Mouse (Mus musculus): Measurements from ENCODE around the gene Ano4.

- TF ChIP-seq CTCF (IDR thresholded peaks at IDR 0.05; ENCODE audit: low read depth, low read length) (no peak), GATA1 (IDR thresholded peaks at IDR 0.05; ENCODE audit: borderline replicate concordance, low read length) (no peak), GATA2 (IDR thresholded peaks at IDR 0.05; ENCODE audit: borderline replicate concordance, low read depth, low read length) (no peak), TAL1 (conservative IDR thresholded peaks at IDR 0.05; ENCODE audit: low read depth, low read length) (no peak)
Observed at GRCm38 (mm10) chr10:89121391-89121790, 223.2 kb downstream of the Ano4 start.
